Mouse (Mus musculus) kidney, postnatal 10 days (tissue): ENCODE results near the gene Syn2.
"Not testable (repeated sequence)": the region's sequence is repeated elsewhere in the genome, so short reads cannot be mapped to it uniquely, and the experiment has no call there.

Experiments
- DNase-seq: peaks from one replicate; pipeline ENCODE4 v3.0.0; 2021; ENCODE audit warnings: mixed read lengths

Syn2 gene

GRCm38 (mm10) chr6:115178826-115179225 is 44.1 kb downstream of the Syn2 start:
- peak; percentile 82 for DNase-seq

- DNase-seq, result no peak
These were observed 46.4 kb downstream of the Syn2 start for GRCm38 (mm10) chr6:115181094-115181493.

DNA sequence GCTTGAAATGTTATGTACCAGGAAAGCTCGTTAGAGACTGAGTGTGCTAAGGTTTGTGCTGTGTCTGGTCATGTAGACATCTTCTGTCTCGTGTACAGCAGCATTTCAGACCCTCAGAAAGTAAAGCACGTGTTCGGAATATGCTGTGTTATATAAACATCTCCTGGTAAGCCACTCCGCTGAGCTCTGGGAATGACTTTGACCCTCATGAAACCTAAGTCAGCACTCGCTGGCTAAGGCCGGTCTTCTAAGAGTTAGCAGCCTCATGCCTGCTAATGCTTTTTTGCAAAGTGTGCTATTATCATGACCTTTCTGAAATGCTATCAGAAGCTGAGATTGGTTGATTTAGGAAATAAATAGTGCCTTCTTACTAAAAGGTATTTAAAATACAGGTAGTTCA is 56.4 kb downstream of the Syn2 start:
- DNase-seq, result peak; percentile 15

DNA sequence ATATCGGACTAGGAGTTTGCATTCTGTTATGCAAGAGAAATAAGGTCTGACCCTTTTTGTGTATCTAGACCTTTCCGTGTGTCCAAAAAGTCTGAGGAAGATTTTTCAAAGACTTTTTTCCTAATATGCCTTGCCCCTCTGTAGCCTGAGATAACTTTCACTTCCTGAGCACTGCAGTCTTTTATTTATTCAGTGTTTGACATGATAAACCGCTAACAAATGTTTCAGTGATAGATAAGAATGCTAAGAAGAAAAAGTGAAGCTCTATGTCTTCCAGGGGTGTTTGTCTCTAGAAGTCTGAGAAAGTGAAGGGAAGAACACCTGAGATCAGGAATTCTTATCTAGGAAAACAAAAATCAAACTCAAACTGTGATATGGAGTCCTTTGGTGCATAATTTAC is 66.1 kb downstream of the Syn2 start:
- no peak for DNase-seq

GRCm38 (mm10) chr6:115203029-115203428 is 68.3 kb downstream of the Syn2 start:
- no peak for DNase-seq

DNA sequence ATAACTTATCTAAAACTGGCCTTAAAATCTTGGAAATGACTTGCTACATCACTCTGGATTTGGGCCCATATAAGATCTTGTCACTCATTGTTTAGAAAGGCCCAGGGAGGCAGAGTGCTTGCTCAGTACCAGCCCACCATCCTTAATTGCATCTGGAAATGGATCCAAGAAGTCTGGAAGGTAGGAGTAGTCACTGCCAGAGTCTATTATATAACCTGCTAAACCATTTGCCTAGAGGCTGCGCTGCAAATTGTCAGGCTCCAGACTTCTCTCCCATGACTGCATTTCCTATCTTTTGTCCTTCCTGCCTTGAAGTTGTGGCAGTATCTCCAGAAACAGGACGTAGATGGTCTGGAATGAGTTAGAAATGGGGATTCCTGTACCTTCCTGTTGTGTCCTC is 75.5 kb downstream of the Syn2 start:
- DNase-seq, result no peak

DNA sequence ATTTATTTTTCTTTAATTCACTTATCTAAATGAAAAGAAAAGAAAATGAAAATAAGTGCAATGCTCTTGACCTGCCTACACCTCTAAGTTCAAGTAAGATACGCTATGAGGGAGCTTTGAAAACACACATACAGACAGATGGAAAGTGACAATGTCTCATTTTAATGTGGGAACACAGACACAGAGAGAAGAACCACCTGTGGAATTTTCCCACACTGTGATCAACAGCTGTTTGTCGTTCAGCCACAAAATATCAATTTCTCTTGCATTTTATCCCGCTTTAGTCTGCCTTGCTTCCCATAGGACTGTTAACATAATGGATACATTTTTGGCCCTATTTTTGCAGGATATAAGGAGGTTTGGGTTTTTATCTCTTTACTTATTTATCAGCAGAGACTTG is 76.1 kb downstream of the Syn2 start:
- DNase-seq, result no peak

GRCm38 (mm10) chr6:115212132-115212903 is 77.6 kb downstream of the Syn2 start:
- DNase-seq, result peak; percentile 19

GRCm38 (mm10) chr6:115213129-115213528 is 78.4 kb downstream of the Syn2 start:
- peak; percentile 44 for DNase-seq

DNA sequence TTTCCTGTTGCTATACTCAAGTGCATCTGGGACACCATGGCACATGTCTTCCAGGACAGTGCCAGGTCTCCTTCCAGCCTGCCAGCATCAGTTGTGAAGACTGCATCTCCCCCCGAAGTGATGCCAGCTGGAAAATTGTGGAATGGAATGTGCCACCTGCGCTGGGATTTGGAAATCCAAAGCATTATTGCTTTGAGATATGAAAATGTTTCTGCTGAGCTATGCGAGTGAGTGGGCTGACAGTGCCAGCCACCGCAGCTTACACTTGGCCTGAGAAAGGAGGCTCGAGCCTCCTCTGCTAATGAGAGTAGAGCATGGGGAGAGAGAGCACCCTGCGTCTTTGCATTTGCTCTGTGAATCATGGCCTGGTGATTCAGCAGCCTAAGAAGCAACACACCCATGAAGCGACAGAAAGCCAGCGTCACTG is 86.5 kb downstream of the Syn2 start:
- no peak for DNase-seq

DNA sequence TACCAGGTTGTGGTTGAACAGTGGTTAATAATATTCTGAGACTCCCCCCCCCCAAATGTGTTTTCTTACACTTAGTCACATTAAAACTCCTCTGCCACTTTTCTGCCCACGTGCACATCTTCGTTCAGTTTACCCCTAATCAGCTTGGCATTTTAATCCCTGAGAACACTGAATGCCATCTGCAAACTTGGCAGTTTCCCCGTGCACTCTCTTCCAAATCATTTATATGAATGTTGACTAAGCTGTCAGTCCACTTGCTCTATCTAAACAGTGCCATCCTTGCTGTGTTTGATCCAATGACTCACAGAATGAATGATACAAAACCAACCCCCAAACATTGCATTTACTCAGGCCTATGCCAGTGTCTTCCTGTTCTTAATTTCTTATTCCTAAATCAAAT is 90.8 kb downstream of the Syn2 start:
- DNase-seq, result no peak

DNA sequence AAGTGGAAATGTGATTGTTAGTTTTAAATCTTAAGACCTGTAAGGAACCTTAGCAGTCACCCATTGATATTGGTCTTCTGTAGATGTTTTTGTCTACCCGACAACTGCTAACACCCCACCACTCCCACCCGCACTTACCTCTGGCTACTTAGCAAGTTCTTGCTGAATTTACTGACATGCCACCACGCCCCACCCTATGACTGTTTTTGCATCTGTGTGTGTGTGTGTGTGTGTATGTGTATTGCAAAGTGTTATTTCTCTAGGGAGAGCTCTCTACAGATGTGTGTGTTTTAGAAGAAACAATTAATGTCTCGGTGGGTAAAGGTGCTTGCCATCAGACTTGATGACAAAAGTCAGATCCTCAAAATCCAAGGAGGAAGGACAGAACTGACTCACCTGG is 92.3 kb downstream of the Syn2 start, which contains the start of gene Gm17482:
Gene Gm17482, plus strand, starts transcription at position 301 of the 400 bp plus-strand sequence.
- no peak for DNase-seq

DNA sequence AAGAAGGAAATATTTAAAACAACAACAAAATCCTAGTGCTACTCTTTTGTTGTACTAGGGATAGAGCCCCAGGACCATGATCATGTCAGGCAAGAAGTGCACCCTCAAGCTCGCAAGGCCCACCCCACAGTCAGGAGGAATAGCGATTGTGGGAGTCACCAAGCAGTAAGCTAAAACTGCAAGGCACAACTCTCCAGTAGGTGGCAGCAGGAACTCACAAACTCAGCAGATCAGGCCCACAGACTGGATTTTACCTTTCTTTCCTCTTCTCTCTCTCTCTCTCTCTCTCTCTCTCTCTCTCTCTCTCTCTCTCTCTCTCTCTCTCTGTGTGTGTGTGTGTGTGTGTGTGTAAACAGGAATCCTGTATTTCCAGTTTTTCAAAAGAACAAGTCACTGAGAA is 92.8 kb downstream of the Syn2 start:
- peak; percentile 87 for DNase-seq

GRCm38 (mm10) chr6:115230557-115230956 is 95.9 kb downstream of the Syn2 start:
- no peak for DNase-seq

GRCm38 (mm10) chr6:115231836-115232235 is 97.1 kb downstream of the Syn2 start:
- DNase-seq, result no peak

DNA sequence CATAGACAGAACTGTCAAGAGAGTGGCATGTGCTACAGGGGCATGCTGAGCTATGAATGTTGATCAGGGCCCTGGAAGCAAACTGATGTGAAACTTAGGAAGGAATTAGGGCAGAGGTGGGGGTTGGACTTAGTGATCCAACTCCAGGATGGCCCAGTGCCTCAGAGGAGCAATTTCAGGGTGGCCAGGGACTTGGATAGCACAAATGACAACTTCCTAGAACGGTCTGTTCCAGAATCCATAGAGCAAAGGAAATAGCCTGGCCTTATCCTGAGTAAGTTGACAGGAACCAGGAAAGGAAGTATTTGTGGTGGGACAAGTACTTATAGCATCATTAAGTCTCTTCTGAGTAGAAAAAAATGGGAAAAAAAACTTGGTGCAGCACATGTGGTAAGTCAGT is 97.9 kb downstream of the Syn2 start:
- DNase-seq, result no peak

GRCm38 (mm10) chr6:115238031-115239027 is 103.6 kb downstream of the Syn2 start:
- no peak for DNase-seq

GRCm38 (mm10) chr6:115239335-115239734 is 104.6 kb downstream of the Syn2 start:
- no peak for DNase-seq

GRCm38 (mm10) chr6:115240431-115240830 is 105.7 kb downstream of the Syn2 start:
- not testable (repeated sequence) for DNase-seq

GRCm38 (mm10) chr6:115241131-115241699 is 106.5 kb downstream of the Syn2 start:
- DNase-seq, result no peak

DNA sequence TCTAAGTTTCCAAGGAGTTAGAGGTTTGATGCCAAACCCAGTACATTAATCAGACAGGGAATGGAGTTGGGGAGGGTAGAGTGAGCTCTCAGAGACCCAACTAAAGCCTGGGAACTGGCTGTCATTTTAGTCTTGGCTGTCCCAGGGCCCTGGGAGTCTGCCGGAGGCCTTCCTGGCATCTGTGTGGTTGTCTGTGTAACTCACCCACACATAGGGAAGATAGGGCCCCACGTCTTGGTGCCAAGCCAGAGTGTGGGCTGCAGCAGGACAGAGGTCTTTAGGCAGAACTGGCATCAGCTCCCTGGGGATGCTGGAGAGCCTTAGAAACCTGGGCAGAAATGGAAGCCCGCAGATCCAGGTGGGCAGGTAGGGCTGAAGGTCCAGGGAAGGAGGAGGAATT is 107.2 kb downstream of the Syn2 start:
- no peak for DNase-seq

- no peak for DNase-seq
These were observed 109.5 kb downstream of the Syn2 start for GRCm38 (mm10) chr6:115244222-115244621.

GRCm38 (mm10) chr6:115245500-115246058 is 110.9 kb downstream of the Syn2 start:
- DNase-seq, result no peak
